Mouse (Mus musculus): ENCODE measurements around the gene Dnah5. TPM values are rescaled to one million over a fixed set of nuclear protein-coding genes. Genes with fewer than 3 reads are reported as not detected.

Dnah5 gene
- not detected in 2 replicates for total RNA-seq (2014; fragmentation: Nextera tagmentation)
- not detected in 2 replicates for total RNA-seq (2017)

- ATAC-seq (replicated peaks; ENCODE audit: poor library complexity, severe bottlenecking): no peak
Observed at GRCm38 (mm10) chr15:28203111-28204075, at the start of gene Dnah5. TSS of gene Dnah5 (plus strand) at chr15:28203752.

GRCm38 (mm10) chr15:28154822-28155501 is 48.6 kb upstream of the Dnah5 start:
- peak; percentile 38 for ATAC-seq (replicated peaks; ENCODE audit: poor library complexity, severe bottlenecking)

- peak; percentile 93 for ATAC-seq (replicated peaks; ENCODE audit: poor library complexity, severe bottlenecking)
Observed at GRCm38 (mm10) chr15:28158771-28159489, 44.6 kb upstream of the Dnah5 start.

- ATAC-seq (replicated peaks; ENCODE audit: poor library complexity, severe bottlenecking): no peak
Observed at GRCm38 (mm10) chr15:28162291-28162690, 41.3 kb upstream of the Dnah5 start.

GRCm38 (mm10) chr15:28165234-28165633 is 38.3 kb upstream of the Dnah5 start:
- ATAC-seq (replicated peaks; ENCODE audit: poor library complexity, severe bottlenecking): no peak

- ATAC-seq (replicated peaks; ENCODE audit: poor library complexity, severe bottlenecking): no peak
Observed at GRCm38 (mm10) chr15:28166090-28166489, 37.5 kb upstream of the Dnah5 start.

GRCm38 (mm10) chr15:28178951-28179350 is 24.6 kb upstream of the Dnah5 start:
- ATAC-seq (replicated peaks; ENCODE audit: poor library complexity, severe bottlenecking): no peak

- no peak for ATAC-seq (replicated peaks; ENCODE audit: poor library complexity, severe bottlenecking)
Observed at GRCm38 (mm10) chr15:28179556-28179955, 24.0 kb upstream of the Dnah5 start.

- peak; percentile 83 for ATAC-seq (replicated peaks; ENCODE audit: poor library complexity, severe bottlenecking)
Observed at GRCm38 (mm10) chr15:28181862-28182261, 21.7 kb upstream of the Dnah5 start.

GRCm38 (mm10) chr15:28182567-28182966 is 21.0 kb upstream of the Dnah5 start:
- no peak for ATAC-seq (replicated peaks; ENCODE audit: poor library complexity, severe bottlenecking)

GRCm38 (mm10) chr15:28187472-28188360 is 15.8 kb upstream of the Dnah5 start:
- ATAC-seq (replicated peaks; ENCODE audit: poor library complexity, severe bottlenecking): peak; percentile 77

GRCm38 (mm10) chr15:28188361-28189011 is 15.1 kb upstream of the Dnah5 start:
- ATAC-seq (replicated peaks; ENCODE audit: poor library complexity, severe bottlenecking): no peak

GRCm38 (mm10) chr15:28189668-28190067 is 13.9 kb upstream of the Dnah5 start:
- peak; percentile 97 for ATAC-seq (replicated peaks; ENCODE audit: poor library complexity, severe bottlenecking)

GRCm38 (mm10) chr15:28198609-28199008 is 4.9 kb upstream of the Dnah5 start:
- no peak for ATAC-seq (replicated peaks; ENCODE audit: poor library complexity, severe bottlenecking)

- ATAC-seq (replicated peaks; ENCODE audit: poor library complexity, severe bottlenecking): no peak
Observed at GRCm38 (mm10) chr15:28204626-28205025, 1.1 kb downstream of the Dnah5 start.

- ATAC-seq (replicated peaks; ENCODE audit: poor library complexity, severe bottlenecking): no peak
Observed at GRCm38 (mm10) chr15:28207545-28207944, 4.0 kb downstream of the Dnah5 start.

GRCm38 (mm10) chr15:28213057-28213456 is 9.5 kb downstream of the Dnah5 start:
- no peak for ATAC-seq (replicated peaks; ENCODE audit: poor library complexity, severe bottlenecking)

GRCm38 (mm10) chr15:28216358-28216757 is 12.8 kb downstream of the Dnah5 start:
- no peak for ATAC-seq (replicated peaks; ENCODE audit: poor library complexity, severe bottlenecking)

- ATAC-seq (replicated peaks; ENCODE audit: poor library complexity, severe bottlenecking): no peak
Observed at GRCm38 (mm10) chr15:28227316-28227715, 23.8 kb downstream of the Dnah5 start.

Data from granulocyte monocyte progenitor cell, adult 5-6 weeks (primary cell).